Mouse (Mus musculus) liver, postnatal 0 days (tissue): ENCODE results near the gene Gm20696. TPM values are rescaled to one million over a fixed set of nuclear protein-coding genes. Genes with fewer than 3 reads are reported as not detected.

ENCODE experiments used
- ATAC-seq: fragments of 200-750 bp; cut with Nextera tagmentation; 2 replicates; pipeline ENCODE4 v1.8.0; 2017; ENCODE audit warnings: mild to moderate bottlenecking, moderate library complexity
- DNase-seq: peaks from one replicate; pipeline ENCODE4 v3.0.0-alpha.2; 2016
- H3K27ac ChIP-seq: fragments of 300-500 bp; sonication (generic); 2 replicates; pipeline ENCODE4 v1.5.1; 2014; ENCODE audit warnings: antibody characterized with exemption, moderate library complexity, mild to moderate bottlenecking, low read depth
- H3K27me3 ChIP-seq: fragments of 300-500 bp; sonication (generic); 2 replicates; pipeline ENCODE4 v1.6.1; 2014; ENCODE audit warnings: low read length, control low read depth, mixed read lengths; ENCODE audit not compliant: insufficient read depth
- H3K36me3 ChIP-seq: fragments of 300-500 bp; sonication (generic); replicated peaks from 2 replicates; pipeline ENCODE4 v1.6.1; 2014; ENCODE audit warnings: mild to moderate bottlenecking, control low read depth, low read length, moderate library complexity, mixed read lengths; ENCODE audit not compliant: insufficient read depth
- H3K4me1 ChIP-seq: fragments of 300-500 bp; sonication (generic); 2 replicates; pipeline ENCODE4 v1.6.1; 2014; ENCODE audit warnings: antibody characterized with exemption, mild to moderate bottlenecking, control low read depth; ENCODE audit not compliant: insufficient read depth
- H3K4me2 ChIP-seq: fragments of 300-500 bp; sonication (generic); 2 replicates; pipeline ENCODE4 v1.6.1; 2014; ENCODE audit warnings: low read depth, mild to moderate bottlenecking, low read length, moderate library complexity, mixed read lengths
- H3K4me3 ChIP-seq: fragments of 300-500 bp; sonication (generic); 2 replicates; pipeline ENCODE4 v1.5.1; 2014; ENCODE audit warnings: low read depth, low read length
- H3K9ac ChIP-seq: fragments of 300-500 bp; sonication (generic); replicated peaks from 2 replicates; pipeline ENCODE4 v1.6.1; 2014; ENCODE audit warnings: mild to moderate bottlenecking, moderate library complexity
- H3K9me3 ChIP-seq: fragments of 300-500 bp; sonication (generic); 2 replicates; pipeline ENCODE4 v1.6.1; 2016; ENCODE audit warnings: mild to moderate bottlenecking, control low read depth, low read length, mixed read lengths
- CTCF ChIP-seq: sonication (generic); IDR thresholded peaks from 2 replicates; pipeline ENCODE4 v1.5.1; 2016; ENCODE audit warnings: antibody characterized with exemption, low read depth
- EP300 ChIP-seq: IDR thresholded peaks from 2 replicates; pipeline ENCODE4 v1.6.1; 2016; ENCODE audit warnings: antibody characterized with exemption, low read depth, mild to moderate bottlenecking
- WGBS: fragments of 180-500 bp; shearing (Covaris S2); extraction: QIAGEN DNeasy Blood & Tissue Kit; methylation state at CpG from one replicate; pipeline ENCODE4 v1.1.7; 2014; ENCODE audit not compliant: insufficient replicate concordance; 5-methylcytosine and 5-hydroxymethylcytosine counted together
- polyA plus RNA-seq: library from polyadenylated mRNA; unstranded; fragments of >200 nt; fragmentation: Nextera tagmentation; extraction: Ambion mirVana; gene quantifications from 2 replicates; pipeline ENCODE4 v1.2.1, GENCODE M21; 2015

The Gm20696 gene
- polyA plus RNA-seq, 1 experiment from 2014 or later: 1.2 TPM

- Histone ChIP-seq H3K9me3 (no peaks in the 10 kb centered on the region), H3K4me1 (peaks cover 24% of the 10 kb centered on the region), H3K27ac (peak overlapping the region; percentile 12; the same call in 1 of the 2 replicates), H3K9ac (no peak overlapping the region), H3K4me3 (no peak overlapping the region), H3K27me3 (no peaks in the 10 kb centered on the region), H3K4me2 (no peak overlapping the region), H3K36me3 (0 out of 2 replicates have a peak, but pooled peaks cover 4% of the 10 kb centered on the region)
- DNase-seq (no peak), ATAC-seq (no peak)
- WGBS: 89% methylated on average over 1 of the region's 1 CpGs
- TF ChIP-seq CTCF: no peak
- no peak for TF ChIP-seq EP300
Measured at GRCm38 (mm10) chr6:99503741-99504140, 162.9 kb downstream of the Gm20696 start.

GRCm38 (mm10) chr6:99502727-99503126 lies 163.9 kb downstream of the Gm20696 start:
- Histone ChIP-seq H3K4me2 (no peak overlapping the region), H3K27ac (peak overlapping the region; percentile 55; the same call in 1 of the 2 replicates), H3K9me3 (no peaks in the 10 kb centered on the region), H3K4me3 (no peak overlapping the region), H3K4me1 (peaks cover 27% of the 10 kb centered on the region), H3K9ac (no peak overlapping the region), H3K36me3 (0 out of 2 replicates have a peak, but pooled peaks cover 4% of the 10 kb centered on the region), H3K27me3 (no peaks in the 10 kb centered on the region)
- TF ChIP-seq CTCF (no peak), EP300 (no peak)
- no peak for DNase-seq
- 70% methylated on average over 2 of the region's 2 CpGs for WGBS
- ATAC-seq: peak; percentile 47

- ATAC-seq: peak; percentile 26; the same call in 1 of the 2 replicates
- H3K27me3 ChIP-seq: no peaks in the 10 kb centered on the region
- H3K27ac ChIP-seq: peak overlapping the region; percentile 55; the same call in 1 of the 2 replicates
- TF ChIP-seq CTCF (0 out of 2 replicates have a peak, but pooled peaks have one; percentile 9), EP300 (no peak)
- H3K4me1 ChIP-seq: peaks cover 28% of the 10 kb centered on the region
- no peaks in the 10 kb centered on the region for H3K9me3 ChIP-seq
- H3K4me3 ChIP-seq: no peak overlapping the region
- H3K4me2 ChIP-seq: no peak overlapping the region
- no peak for DNase-seq
- H3K9ac ChIP-seq: no peak overlapping the region
- H3K36me3 ChIP-seq: 0 out of 2 replicates have a peak, but pooled peaks cover 4% of the 10 kb centered on the region
- 62% methylated on average over 6 of the region's 6 CpGs for WGBS
Measured at GRCm38 (mm10) chr6:99502314-99502713, 164.3 kb downstream of the Gm20696 start.

GRCm38 (mm10) chr6:99500570-99501270 lies 165.9 kb downstream of the Gm20696 start:
- peak overlapping the region; percentile 62 for H3K27ac ChIP-seq

GRCm38 (mm10) chr6:99498082-99498481 lies 168.5 kb downstream of the Gm20696 start:
- Histone ChIP-seq H3K4me1 (peaks cover 21% of the 10 kb centered on the region), H3K4me2 (no peak overlapping the region), H3K4me3 (no peak overlapping the region), H3K27me3 (no peaks in the 10 kb centered on the region), H3K9ac (no peak overlapping the region), H3K36me3 (no peaks in the 10 kb centered on the region), H3K9me3 (no peaks in the 10 kb centered on the region), H3K27ac (no peak overlapping the region)
- ATAC-seq (no peak), DNase-seq (no peak)
- no peak for TF ChIP-seq EP300
- no peak for TF ChIP-seq CTCF
- 57% methylated on average over 7 of the region's 7 CpGs for WGBS

More at GRCm38 (mm10) chr6:99500570-99501270, 165.9 kb downstream of the Gm20696 start:
- ATAC-seq: peak; percentile 79
- Histone ChIP-seq H3K9me3 (no peaks in the 10 kb centered on the region), H3K4me3 (no peak overlapping the region), H3K27me3 (no peaks in the 10 kb centered on the region), H3K9ac (no peak overlapping the region), H3K4me1 (peaks cover 26% of the 10 kb centered on the region), H3K36me3 (no peaks in the 10 kb centered on the region), H3K4me2 (no peak overlapping the region)
- DNase-seq: no peak
- TF ChIP-seq CTCF: no peak
- no peak for TF ChIP-seq EP300
- 61% methylated on average over 3 of the region's 3 CpGs for WGBS

GRCm38 (mm10) chr6:99496114-99496513 lies 170.5 kb downstream of the Gm20696 start:
- Histone ChIP-seq H3K9me3 (no peaks in the 10 kb centered on the region), H3K4me2 (no peak overlapping the region), H3K9ac (no peak overlapping the region), H3K27me3 (no peaks in the 10 kb centered on the region), H3K4me3 (no peak overlapping the region), H3K4me1 (peaks cover 20% of the 10 kb centered on the region), H3K27ac (no peak overlapping the region), H3K36me3 (no peaks in the 10 kb centered on the region)
- no peak for ATAC-seq
- TF ChIP-seq EP300 (no peak), CTCF (no peak)
- WGBS: 56% methylated on average over 5 of the region's 5 CpGs
- no peak for DNase-seq
